Mouse (Mus musculus) lung, adult 2 months (tissue): ENCODE measurements around the gene BC052040.

Experiments used
- CTCF ChIP-seq: fragments of 200-500 bp; IDR thresholded peaks from 2 replicates; pipeline ENCODE4 v1.5.1; 2011; ENCODE audit warnings: mild to moderate bottlenecking, low read length, control low read depth; ENCODE audit not compliant: insufficient read depth
- POLR2A ChIP-seq: fragments of 200-500 bp; IDR thresholded peaks from 2 replicates; pipeline ENCODE4 v1.6.1; 2011; ENCODE audit warnings: low read depth, mild to moderate bottlenecking, control low read depth, low read length, borderline replicate concordance; ENCODE audit errors: extremely low read depth

DNA sequence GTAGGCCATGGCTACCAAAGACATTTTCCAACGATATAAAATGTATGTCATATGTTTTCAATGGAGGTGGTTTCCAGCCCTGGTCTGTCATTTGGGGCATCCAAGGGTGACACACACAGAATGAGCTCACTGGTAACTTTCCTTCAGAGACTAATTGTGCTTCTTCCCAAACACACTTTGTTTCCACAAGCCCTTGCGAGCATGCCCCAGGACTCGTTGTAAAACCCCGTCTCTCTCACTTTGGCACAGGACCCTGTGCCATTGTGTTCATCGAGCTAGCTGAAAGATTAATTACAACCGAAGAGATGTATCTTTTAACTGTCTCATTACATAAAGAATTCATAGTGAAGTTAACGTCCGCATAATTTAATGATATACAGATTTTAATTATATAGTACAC, 78.2 kb downstream of the BC052040 start:
- no peak for TF ChIP-seq CTCF
- no peak for TF ChIP-seq POLR2A
